Mouse (Mus musculus) bone marrow, adult 2 months (tissue): ENCODE results near the gene 1700013H16Rik. TPM values are rescaled to one million over a fixed set of nuclear protein-coding genes. Genes with fewer than 3 reads are reported as not detected.
"Not testable (repeated sequence)": the region's sequence is repeated elsewhere in the genome, so short reads cannot be mapped to it uniquely, and the experiment has no call there.

ENCODE experiments used
- H3K27ac ChIP-seq: fragments of 200-500 bp; 2 replicates; pipeline ENCODE4 v1.5.1; 2012; ENCODE audit warnings: low read depth, mild to moderate bottlenecking, control low read depth, inconsistent platforms, low read length; ENCODE audit not compliant: control insufficient read depth, poor library complexity, insufficient read depth
- H3K4me1 ChIP-seq: fragments of 200-500 bp; 2 replicates; pipeline ENCODE4 v1.6.1; 2011; ENCODE audit warnings: low read length; ENCODE audit not compliant: control insufficient read depth, insufficient read depth
- H3K4me3 ChIP-seq: fragments of 200-500 bp; replicated peaks from 2 replicates; pipeline ENCODE3; 2011; ENCODE audit warnings: mild to moderate bottlenecking, low read depth, low read length, control low read depth; ENCODE audit not compliant: control insufficient read depth
- CTCF ChIP-seq: fragments of 200-500 bp; IDR thresholded peaks from 2 replicates; pipeline ENCODE4 v1.5.1; 2011; ENCODE audit warnings: low read length, control low read depth; ENCODE audit not compliant: control insufficient read depth, insufficient read depth
- POLR2A ChIP-seq: fragments of 200-500 bp; IDR thresholded peaks from 2 replicates; pipeline ENCODE4 v1.6.1; 2011; ENCODE audit warnings: low read depth, mild to moderate bottlenecking, control low read depth, low read length, borderline replicate concordance; ENCODE audit not compliant: control insufficient read depth
- WGBS: fragments of 180-500 bp; shearing (Covaris S2); methylation state at CpG from one replicate; pipeline ENCODE4 v1.1.7; 2018; 5-methylcytosine and 5-hydroxymethylcytosine counted together
- polyA plus RNA-seq: library from polyadenylated mRNA; stranded (reverse); fragments of >200 nt; gene quantifications from 2 replicates; pipeline ENCODE4 v1.2.4, GENCODE M21; 2011; ENCODE audit warnings: low replicate concordance; ENCODE audit not compliant: missing spikeins, insufficient read depth, insufficient read length

Gene 1700013H16Rik
- not detected in 2 replicates for polyA plus RNA-seq

GRCm38 (mm10) chrX:53757736-53758135 is at the start of gene 1700013H16Rik:
1700013H16Rik (minus strand) TSS chrX:53757831.
- H3K4me3 ChIP-seq = no peak within 1 kb of the TSS
- no peak within 1 kb of the TSS for H3K27ac ChIP-seq
- H3K4me1 ChIP-seq = no peaks in the 10 kb centered on the region
- 89% methylated on average over 16 of the region's 16 CpGs for WGBS
- TF ChIP-seq POLR2A (no peak), CTCF (no peak)

- TF ChIP-seq CTCF (no peak), POLR2A (no peak)
- WGBS = 30% methylated on average over 3 of the region's 3 CpGs
- H3K27ac ChIP-seq = no peak overlapping the region
- H3K4me3 ChIP-seq = no peak overlapping the region
- no peaks in the 10 kb centered on the region for H3K4me1 ChIP-seq
These were observed 41.4 kb upstream of the 1700013H16Rik start for GRCm38 (mm10) chrX:53799074-53799473.

- not testable (repeated sequence) for H3K27ac ChIP-seq, H3K4me1 ChIP-seq, H3K4me3 ChIP-seq
- 79% methylated on average over 11 of the region's 11 CpGs for WGBS
These were observed 39.9 kb upstream of the 1700013H16Rik start, which contains the start of gene Xlr for GRCm38 (mm10) chrX:53797519-53797918. Xlr (minus strand) TSS chrX:53797706.

- Histone ChIP-seq H3K4me3 (no peak within 1 kb of the TSS), H3K4me1 (no peaks in the 10 kb centered on the region), H3K27ac (no peak within 1 kb of the TSS)
- no peak for TF ChIP-seq POLR2A
- 90% methylated on average over 12 of the region's 12 CpGs for WGBS
These were observed 18.6 kb upstream of the 1700013H16Rik start, which contains the start of gene Zfp36l3 for GRCm38 (mm10) chrX:53776276-53776675. Zfp36l3 (minus strand) TSS chrX:53776394.

- TF ChIP-seq CTCF = no peak
- no peak for TF ChIP-seq POLR2A
- no peak overlapping the region for H3K27ac ChIP-seq
These were observed 4.8 kb downstream of the 1700013H16Rik start for GRCm38 (mm10) chrX:53752851-53753250.

GRCm38 (mm10) chrX:53728967-53729366 is 28.7 kb downstream of the 1700013H16Rik start:
- Histone ChIP-seq H3K4me1 (no peaks in the 10 kb centered on the region), H3K27ac (no peak overlapping the region), H3K4me3 (no peak overlapping the region)
- TF ChIP-seq CTCF (no peak), POLR2A (no peak)
- WGBS = 66% methylated on average over 2 of the region's 2 CpGs

More at GRCm38 (mm10) chrX:53752851-53753250, 4.8 kb downstream of the 1700013H16Rik start:
- Histone ChIP-seq H3K4me1 (no peaks in the 10 kb centered on the region), H3K4me3 (no peak overlapping the region)
- 65% methylated on average over 1 of the region's 1 CpGs for WGBS

GRCm38 (mm10) chrX:53724596-53724995 is 33.0 kb downstream of the 1700013H16Rik start, which contains the start of gene 4930502E18Rik:
4930502E18Rik (plus strand) TSS chrX:53724826.
- WGBS = 74% methylated on average over 11 of the region's 11 CpGs

GRCm38 (mm10) chrX:53716323-53717182 is 41.1 kb downstream of the 1700013H16Rik start:
- Histone ChIP-seq H3K4me3 (no peak overlapping the region), H3K27ac (no peak overlapping the region), H3K4me1 (no peaks in the 10 kb centered on the region)
- TF ChIP-seq POLR2A = no peak
- no peak for TF ChIP-seq CTCF
- 21% methylated on average over 47 of the region's 49 CpGs for WGBS

More at GRCm38 (mm10) chrX:53724596-53724995, 33.0 kb downstream of the 1700013H16Rik start, which contains the start of gene 4930502E18Rik:
- H3K4me1 ChIP-seq = no peaks in the 10 kb centered on the region
- H3K27ac ChIP-seq = no peak within 1 kb of the TSS
- no peak within 1 kb of the TSS for H3K4me3 ChIP-seq
- TF ChIP-seq CTCF (no peak), POLR2A (no peak)
